ENCODE assay signal across 15 mouse cellular contexts in genomic region chr2:29485519-29485918, GRCm38 (mm10).
DNase-seq lines count a peak whose midpoint lies in the region; ATAC-seq lines count a peak whose summit lies in the region.
"Had no signal": no experiment of that assay in that cellular context is flagged by ENCODE, and none has a peak within 500 bp of the region (broad histone marks: within the 10 kb centered on the region; RNA-seq: fewer than 3 reads in every experiment).

No protein-coding gene starts in this region.

- ATAC-seq in kidney, embryonic 16.5 days (ENCODE audit: low FRiP score, low TSS enrichment) = no peak
- ATAC-seq: intestine, embryonic 15.5 days had no signal

- H3K27ac ChIP-seq in kidney, embryonic 16.5 days (ENCODE audit: low read length) = no peak overlapping the region
- H3K27ac ChIP-seq: heart, adult 2 months; intestine, embryonic 15.5 days; limb, embryonic 15.5 days had no signal

- no peak overlapping the region for H3K4me2 ChIP-seq in kidney, embryonic 16.5 days (replicated peaks; ENCODE audit: low read depth, low read length)
- H3K4me2 ChIP-seq: intestine, embryonic 15.5 days; limb, embryonic 15.5 days had no signal

- WGBS in kidney, embryonic 16.5 days = 82% methylated on average over 2 of the region's 2 CpGs

- no peak overlapping the region for H3K9ac ChIP-seq in kidney, embryonic 16.5 days (replicated peaks; ENCODE audit: low read length)
- H3K9ac ChIP-seq: intestine, embryonic 15.5 days; limb, embryonic 15.5 days had no signal

- H3K4me3 ChIP-seq in kidney, embryonic 16.5 days (ENCODE audit: low read length) = no peak overlapping the region
- H3K4me3 ChIP-seq: heart, adult 2 months; hindbrain, embryonic 10.5 days; intestine, embryonic 15.5 days; limb, embryonic 15.5 days had no signal

- peak; percentile 23 for DNase-seq in gastrocnemius, adult 18-20 months (ENCODE audit: low spot score)
- DNase-seq in gastrocnemius, postnatal 4 days (ENCODE audit: low spot score in 2 of 2) = no peak
- peak; percentile 78 for DNase-seq in kidney, adult 11 months
- peak; percentile 14 for DNase-seq in NIH3T3 (ENCODE audit: low read depth)
- peak; percentile 90 for DNase-seq in kidney, adult 9 months
- no peak for DNase-seq in MN1 (ENCODE audit: low spot score)
- DNase-seq: adrenal gland, postnatal 14 days; cerebellum, adult 9-10 months; lung, adult 2 months; thymus, adult 2 months had no signal

- no peaks in the 10 kb centered on the region for H3K36me3 ChIP-seq in kidney, embryonic 16.5 days (ENCODE audit: insufficient read depth, low read length)
- H3K36me3 ChIP-seq: hindbrain, embryonic 10.5 days; intestine, embryonic 15.5 days; limb, embryonic 15.5 days had no signal

- H3K9me3 ChIP-seq in kidney, embryonic 16.5 days (ENCODE audit: low read length) = no peaks in the 10 kb centered on the region
- H3K9me3 ChIP-seq: hindbrain, embryonic 10.5 days; intestine, embryonic 15.5 days; limb, embryonic 15.5 days had no signal

- H3K27me3 ChIP-seq in kidney, embryonic 16.5 days (ENCODE audit: insufficient read depth, low read length) = no peaks in the 10 kb centered on the region
- H3K27me3 ChIP-seq: intestine, embryonic 15.5 days; limb, embryonic 15.5 days had no signal

- H3K4me1 ChIP-seq in kidney, embryonic 16.5 days (ENCODE audit: insufficient read depth, low read length) = peaks cover 22% of the 10 kb centered on the region

Comparison
In these comparisons a context has a peak if more than half of its experiments do, and no peak if none do; other contexts are left out.
1. DNase-seq: peak in gastrocnemius, adult 18-20 months (single experiment), kidney, adult 11 months (single experiment), NIH3T3 (single experiment) and kidney, adult 9 months (single experiment); none in gastrocnemius, postnatal 4 days (0 of 2) and MN1 (single experiment).